Mouse (Mus musculus): ENCODE results near the gene Thra.

DNA sequence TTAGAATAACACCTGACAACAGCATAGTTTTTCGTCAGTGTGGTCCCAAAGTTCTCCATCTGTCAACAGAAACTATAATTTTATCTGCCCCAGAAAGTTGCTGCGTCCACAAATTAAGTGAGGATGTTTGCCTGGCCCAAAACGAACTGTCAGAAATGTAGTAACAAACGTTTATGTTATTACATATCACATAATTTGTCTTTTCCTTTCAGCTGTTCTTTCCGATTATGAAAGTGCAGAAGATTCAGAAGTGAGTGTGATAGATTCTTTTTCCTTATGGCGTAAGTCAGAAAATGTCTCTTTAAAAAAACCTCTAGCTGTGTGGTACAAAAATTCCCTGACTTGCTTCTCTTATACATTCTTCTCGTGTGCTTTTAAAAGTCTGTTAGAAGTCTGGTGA lies 70.2 kb downstream of the Thra start:
- no peak for TF ChIP-seq POLR2A (IDR thresholded peaks at IDR 0.05; ENCODE audit: extremely low read depth, insufficient read depth, low read length)
- TF ChIP-seq CTCF (IDR thresholded peaks at IDR 0.05; ENCODE audit: extremely low read depth, insufficient read depth, low read length): no peak

All from cortical plate, adult 2 months (tissue).